Mouse (Mus musculus): ENCODE data around the gene Clec2g. TPM values are rescaled to one million over a fixed set of nuclear protein-coding genes. Genes with fewer than 3 reads are reported as not detected.

Gene Clec2g
- total and polyA plus RNA-seq, 3 experiments = 82.0 to 169 (median 91.7) TPM

DNA sequence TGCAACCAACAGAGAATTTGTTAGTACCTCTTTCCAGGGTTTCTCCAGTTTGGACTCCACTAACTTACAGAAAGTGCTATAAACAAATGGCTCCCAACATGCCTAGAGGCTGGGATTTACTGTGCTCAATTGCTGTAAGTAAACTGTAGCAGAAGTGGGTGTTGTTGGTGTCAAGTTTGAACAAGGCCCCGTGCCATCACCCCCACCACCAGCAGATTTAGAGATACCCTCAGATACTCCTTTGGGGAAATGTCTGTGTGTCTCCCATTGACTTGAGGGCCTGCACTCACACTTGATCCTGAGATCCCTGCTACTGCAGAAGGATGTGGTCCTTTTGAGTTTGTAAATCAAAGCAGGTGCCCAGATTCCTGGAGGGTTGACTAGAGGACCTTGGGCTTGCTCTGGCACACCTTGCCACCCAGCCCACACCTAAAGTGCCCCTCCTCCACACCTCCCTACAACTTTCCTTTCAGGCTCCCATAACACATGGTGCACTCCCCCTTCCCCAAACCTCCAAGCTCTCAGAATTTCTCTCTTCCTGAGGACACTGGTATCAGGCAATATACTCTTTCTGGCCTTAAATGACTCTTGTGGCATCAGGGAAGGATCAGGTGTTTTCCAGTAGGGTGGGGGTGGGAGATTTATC, 37.3 kb downstream of the Clec2g start (continued):
- TF ChIP-seq MEF2A (IDR thresholded peaks at IDR 0.05; ENCODE audit: borderline replicate concordance, low read depth, low read length) = no peak
- TF ChIP-seq POLR2A (IDR thresholded peaks at IDR 0.05; ENCODE audit: low read depth, low read length) = peak; percentile 65
- TF ChIP-seq E2F4 (IDR thresholded peaks at IDR 0.05; ENCODE audit: insufficient replicate concordance, low read depth, low read length) = no peak
- TF ChIP-seq USF2 (conservative IDR thresholded peaks at IDR 0.05; ENCODE audit: low read depth, low read length) = no peak
- peak; percentile 62; the same call in 1 of the 2 replicates for TF ChIP-seq MAX (IDR thresholded peaks at IDR 0.05; ENCODE audit: low read length)
- no peak for TF ChIP-seq NELFE (IDR thresholded peaks at IDR 0.05; ENCODE audit: low read depth, low read length)

DNA sequence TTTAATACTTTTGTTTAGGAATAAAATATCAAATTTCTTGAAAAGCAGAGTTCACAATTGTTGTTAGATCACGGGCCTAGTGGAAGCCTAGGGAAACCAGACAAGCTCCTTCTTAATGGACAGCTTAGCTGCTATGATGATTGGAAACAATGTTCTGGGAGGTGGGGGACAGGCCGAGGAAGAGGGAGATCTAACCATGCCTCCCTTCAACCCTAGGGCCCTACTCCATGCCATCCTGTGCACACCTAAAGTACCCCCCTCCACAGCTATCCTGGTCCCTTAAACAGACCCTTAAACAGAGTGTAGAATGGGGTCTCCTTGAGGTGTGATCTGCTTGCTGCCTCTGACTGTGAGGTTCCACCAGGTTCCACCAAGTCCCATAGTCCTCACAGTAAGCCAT, 38.0 kb downstream of the Clec2g start:
- Histone ChIP-seq H3K36me3 (replicated peaks in 1 of 2; ENCODE audit: control insufficient read depth in 1 of 2, insufficient read depth in 1 of 2, low read length in 1 of 2) (peaks cover 24 to 44% of the 10 kb centered on the region in 2 experiments), H3K9ac (ENCODE audit: insufficient read depth, low read depth) (peak overlapping the region; percentile 100), H3K79me2 (replicated peaks; ENCODE audit: control insufficient read depth, extremely low read depth, insufficient read depth, poor library complexity, severe bottlenecking) (peaks cover 83% of the 10 kb centered on the region), H3K4me2 (ENCODE audit: insufficient read depth, low read depth, poor library complexity, severe bottlenecking) (peak overlapping the region; percentile 70), H3K27me3 (replicated peaks) (no peaks in the 10 kb centered on the region), H3K4me1 (ENCODE audit: control insufficient read depth in 1 of 2, insufficient read depth in 2 of 2) (peaks cover 8 to 40% of the 10 kb centered on the region in 2 experiments), H3K9me3 (replicated peaks; ENCODE audit: low read length) (peaks cover 2% of the 10 kb centered on the region), H3K4me3 (replicated peaks in 1 of 3; ENCODE audit: low read depth in 2 of 3, low read length in 2 of 3, poor library complexity in 1 of 3) (peak overlapping the region; percentile 74 to 95 (median 92)), H3K27ac (ENCODE audit: insufficient read depth, low read depth) (peak overlapping the region; percentile 99)
- in situ Hi-C loops (cut with MboI; ENCODE audit: low pct_ligation_motif_present, low pct_unique_long_range_greater_than_20kb, low sequenced_read_pairs) (loop anchor here (10.0 kb wide), 1 partner anchor 273 kb away; no protein-coding TSS in a partner anchor), dilution Hi-C loops (cut with MboI; ENCODE audit: extremely low pct_ligation_motif_present, extremely low pct_unique_long_range_greater_than_20kb, low sequenced_read_pairs) (no loop called here)
- peak; percentile 56 for DNase-seq (ENCODE audit: extremely low read depth)
- TF ChIP-seq NELFE (IDR thresholded peaks at IDR 0.05; ENCODE audit: low read depth, low read length) (no peak; the same call in 1 of the 2 replicates), TCF12 (IDR thresholded peaks at IDR 0.05; ENCODE audit: low read depth, low read length) (no peak), USF2 (conservative IDR thresholded peaks at IDR 0.05; ENCODE audit: low read depth, low read length) (no peak), MEF2A (IDR thresholded peaks at IDR 0.05; ENCODE audit: borderline replicate concordance, low read depth, low read length) (no peak), MYC (IDR thresholded peaks at IDR 0.05; ENCODE audit: low read depth, low read length) (no peak; the same call in 1 of the 2 replicates), MXI1 (IDR thresholded peaks at IDR 0.05; ENCODE audit: low read depth, low read length) (peak; percentile 10; the same call in 1 of the 2 replicates), MAZ (IDR thresholded peaks at IDR 0.05; ENCODE audit: low read depth, low read length) (no peak; the same call in 1 of the 2 replicates), MAFK (IDR thresholded peaks at IDR 0.05; ENCODE audit: insufficient replicate concordance, low read length) (no peak), POLR2A (IDR thresholded peaks at IDR 0.05; ENCODE audit: low read depth, low read length) (peak; percentile 22), TBP (conservative IDR thresholded peaks at IDR 0.05; ENCODE audit: low read depth, low read length) (0 out of 2 replicates have a peak, but pooled peaks have one; percentile 21), GABPA (IDR thresholded peaks at IDR 0.05; ENCODE audit: insufficient replicate concordance, low read depth, low read length) (no peak)

DNA sequence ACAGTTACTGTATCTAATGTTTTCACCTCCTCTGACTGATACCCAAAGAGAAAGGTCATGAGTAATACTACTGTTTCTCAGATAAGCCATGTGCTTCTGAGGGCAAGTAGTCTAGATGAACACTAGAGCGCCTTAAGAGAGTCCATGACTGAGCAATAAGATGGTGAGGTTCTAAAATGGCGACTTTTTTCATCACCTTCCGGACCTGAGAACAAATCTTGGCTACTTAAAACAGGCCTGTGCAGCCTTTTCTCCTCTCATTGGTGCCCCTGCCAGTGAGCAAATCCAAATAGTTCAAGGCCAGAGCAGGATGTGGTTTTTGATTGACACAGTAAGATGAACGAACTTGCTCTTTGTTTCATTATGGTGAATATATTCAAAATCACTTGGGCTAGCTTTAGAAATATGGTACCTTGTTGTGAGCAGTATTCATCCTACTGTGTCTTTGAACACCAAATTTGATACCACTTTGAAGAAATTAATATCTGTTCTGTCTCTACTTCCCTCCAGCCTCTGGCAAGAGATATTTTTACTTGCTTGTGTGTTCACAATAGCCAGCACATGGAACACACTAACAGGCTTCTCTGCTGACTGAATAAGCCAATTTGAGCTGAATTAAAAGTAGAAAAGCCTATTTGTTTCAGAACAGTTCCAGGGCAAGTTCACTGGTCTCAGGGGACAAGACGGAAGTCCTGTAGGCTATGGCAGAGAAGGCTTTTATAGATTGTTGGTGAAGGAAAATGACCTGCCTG, 38.7 kb downstream of the Clec2g start:
- peak overlapping the region; percentile 74 to 95 (median 92) for H3K4me3 ChIP-seq (replicated peaks in 1 of 3; ENCODE audit: low read depth in 2 of 3, low read length in 2 of 3, poor library complexity in 1 of 3)
- peaks cover 21 to 40% of the 10 kb centered on the region in 2 experiments for H3K36me3 ChIP-seq (replicated peaks in 1 of 2; ENCODE audit: control insufficient read depth in 1 of 2, insufficient read depth in 1 of 2, low read length in 1 of 2)
- in situ Hi-C loops (cut with MboI; ENCODE audit: low pct_ligation_motif_present, low pct_unique_long_range_greater_than_20kb, low sequenced_read_pairs) (loop anchor here (10.0 kb wide), 1 partner anchor 272 kb away; no protein-coding TSS in a partner anchor), dilution Hi-C loops (cut with MboI; ENCODE audit: extremely low pct_ligation_motif_present, extremely low pct_unique_long_range_greater_than_20kb, low sequenced_read_pairs) (no loop called here)
- peak overlapping the region; percentile 99 for H3K27ac ChIP-seq (ENCODE audit: insufficient read depth, low read depth)
- peak; percentile 77 for DNase-seq (ENCODE audit: extremely low read depth)
- peaks cover 10 to 42% of the 10 kb centered on the region in 2 experiments for H3K4me1 ChIP-seq (ENCODE audit: control insufficient read depth in 1 of 2, insufficient read depth in 2 of 2)
- H3K9me3 ChIP-seq (replicated peaks; ENCODE audit: low read length) = peaks cover 2% of the 10 kb centered on the region
- no peaks in the 10 kb centered on the region for H3K27me3 ChIP-seq (replicated peaks)
- H3K79me2 ChIP-seq (replicated peaks; ENCODE audit: control insufficient read depth, extremely low read depth, insufficient read depth, poor library complexity, severe bottlenecking) = peaks cover 80% of the 10 kb centered on the region
- H3K9ac ChIP-seq (ENCODE audit: insufficient read depth, low read depth) = peak overlapping the region; percentile 100
- peak overlapping the region; percentile 70 for H3K4me2 ChIP-seq (ENCODE audit: insufficient read depth, low read depth, poor library complexity, severe bottlenecking)
- peak; percentile 62; the same call in 1 of the 2 replicates for TF ChIP-seq CHD1 (IDR thresholded peaks at IDR 0.05; ENCODE audit: low read depth, low read length)
- no peak; the same call in 1 of the 2 replicates for TF ChIP-seq HCFC1 (IDR thresholded peaks at IDR 0.05; ENCODE audit: low read depth, low read length)
- TF ChIP-seq UBTF (IDR thresholded peaks at IDR 0.05; ENCODE audit: low read depth, low read length) = no peak; the same call in none of the 2 replicates
- 0 out of 2 replicates have a peak, but pooled peaks have one; percentile 23 for TF ChIP-seq MAZ (IDR thresholded peaks at IDR 0.05; ENCODE audit: low read depth, low read length)
- TF ChIP-seq RCOR1 (conservative IDR thresholded peaks at IDR 0.05; ENCODE audit: low read depth, low read length) = peak; percentile 60
- TF ChIP-seq TBP (conservative IDR thresholded peaks at IDR 0.05; ENCODE audit: low read depth, low read length) = peak; percentile 64
- 0 out of 2 replicates have a peak, but pooled peaks have one; percentile 4 for TF ChIP-seq JUND (conservative IDR thresholded peaks at IDR 0.05; ENCODE audit: low read depth, low read length)
- TF ChIP-seq USF2 (conservative IDR thresholded peaks at IDR 0.05; ENCODE audit: low read depth, low read length) = no peak
- TF ChIP-seq ETS1 (conservative IDR thresholded peaks at IDR 0.05; ENCODE audit: low read depth, low read length) = no peak
- peak; percentile 81; the same call in 1 of the 2 replicates for TF ChIP-seq MYC (IDR thresholded peaks at IDR 0.05; ENCODE audit: low read depth, low read length)
- peak; percentile 11; the same call in 1 of the 2 replicates for TF ChIP-seq BHLHE40 (IDR thresholded peaks at IDR 0.05; ENCODE audit: low read depth, low read length)
- no peak for TF ChIP-seq EP300 (IDR thresholded peaks at IDR 0.05; ENCODE audit: low read length)
- no peak for TF ChIP-seq MEF2A (IDR thresholded peaks at IDR 0.05; ENCODE audit: borderline replicate concordance, low read depth, low read length)
- no peak for TF ChIP-seq USF1 (IDR thresholded peaks at IDR 0.05; ENCODE audit: low read depth, low read length)
- peak; percentile 48 for TF ChIP-seq SIN3A (IDR thresholded peaks at IDR 0.05; ENCODE audit: low read length)
- no peak for TF ChIP-seq KAT2A (IDR thresholded peaks at IDR 0.05; ENCODE audit: insufficient replicate concordance, low read length)

Measured in CH12.LX (cell line).